Mouse (Mus musculus): Measurements from ENCODE around the gene Runx1.
A peak's percentile ranks its signal among the peaks of the same experiment; 100 is the strongest.

Runx1 gene

GRCm38 (mm10) chr16:92608180-92608960 is 217.6 kb downstream of the Runx1 start:
- DNase-seq, result no peak

- DNase-seq, result no peak
These were observed 219.4 kb downstream of the Runx1 start for GRCm38 (mm10) chr16:92606491-92606965.

DNA sequence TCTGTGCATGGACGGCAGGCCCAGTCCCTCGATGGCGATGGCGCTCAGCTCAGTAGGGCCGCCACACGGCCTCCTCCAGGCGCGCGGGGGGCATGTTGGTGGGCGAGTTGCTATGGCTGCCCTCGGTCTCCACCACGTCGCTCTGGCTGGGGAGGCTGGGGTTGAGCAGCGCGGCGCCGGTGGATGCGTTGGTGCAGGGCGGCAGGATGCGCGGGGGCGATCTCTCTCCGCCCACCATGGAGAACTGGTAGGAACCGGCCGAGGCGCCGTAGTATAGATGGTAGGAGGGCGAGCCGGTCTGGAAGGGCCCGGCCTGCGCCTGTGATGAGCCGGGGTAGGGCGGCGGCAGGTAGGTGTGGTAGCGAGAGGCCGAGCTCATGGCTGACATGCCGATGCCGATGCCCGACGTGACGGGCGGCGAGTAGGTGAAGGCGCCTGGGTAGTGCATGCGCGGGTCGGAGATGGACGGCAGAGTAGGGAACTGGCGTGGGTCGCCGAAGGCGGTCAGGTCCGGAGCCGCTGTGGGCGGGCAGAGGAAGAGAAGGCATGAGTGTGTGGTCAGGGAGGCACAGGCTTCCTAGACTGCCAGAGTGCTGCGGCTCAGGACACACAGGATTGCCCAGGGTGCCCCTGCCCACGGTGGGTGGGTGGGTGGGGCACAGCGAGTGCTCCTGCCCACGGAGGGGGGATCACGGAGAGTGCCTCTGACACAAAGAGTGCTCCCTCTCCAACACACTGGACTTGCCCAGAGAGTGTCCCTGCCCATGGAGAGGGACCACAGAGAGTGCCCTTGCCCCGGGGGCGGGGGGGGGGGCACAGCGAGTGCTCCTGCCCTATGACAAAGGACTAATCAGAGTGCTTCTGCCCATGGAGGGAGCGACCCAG is 220.1 kb downstream of the Runx1 start:
- peak; percentile 88 for DNase-seq

GRCm38 (mm10) chr16:92602504-92602903 is 223.4 kb downstream of the Runx1 start:
- no peak for DNase-seq

DNA sequence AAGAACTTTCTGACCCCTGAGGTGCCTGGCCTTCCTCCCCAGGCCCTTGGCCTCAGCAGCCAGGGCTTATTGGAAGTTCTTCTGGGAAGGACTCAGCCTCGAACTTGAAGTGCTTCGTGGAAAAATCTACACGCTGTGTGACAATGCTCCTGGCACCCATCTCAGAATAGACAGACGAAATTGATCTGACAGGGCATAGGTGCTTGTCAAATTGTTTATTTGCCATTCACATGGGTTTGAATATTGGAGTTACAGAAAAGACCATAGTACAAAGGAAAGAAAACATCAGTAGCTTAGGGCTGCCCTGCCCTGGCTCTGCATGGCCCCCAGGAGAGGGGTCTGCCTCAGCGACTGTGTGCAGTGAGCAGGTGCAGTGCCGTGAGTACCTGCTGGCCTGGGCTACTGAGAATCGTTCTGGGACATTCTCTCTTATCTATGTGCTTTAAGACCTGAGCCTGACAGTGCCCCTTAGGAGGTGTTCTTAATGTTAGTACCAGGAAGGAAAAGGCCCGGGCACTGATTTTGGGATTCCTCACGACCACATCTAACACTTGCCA is 224.6 kb downstream of the Runx1 start:
- DNase-seq, result no peak

GRCm38 (mm10) chr16:92599451-92599850 is 226.5 kb downstream of the Runx1 start:
- DNase-seq, result no peak

DNA sequence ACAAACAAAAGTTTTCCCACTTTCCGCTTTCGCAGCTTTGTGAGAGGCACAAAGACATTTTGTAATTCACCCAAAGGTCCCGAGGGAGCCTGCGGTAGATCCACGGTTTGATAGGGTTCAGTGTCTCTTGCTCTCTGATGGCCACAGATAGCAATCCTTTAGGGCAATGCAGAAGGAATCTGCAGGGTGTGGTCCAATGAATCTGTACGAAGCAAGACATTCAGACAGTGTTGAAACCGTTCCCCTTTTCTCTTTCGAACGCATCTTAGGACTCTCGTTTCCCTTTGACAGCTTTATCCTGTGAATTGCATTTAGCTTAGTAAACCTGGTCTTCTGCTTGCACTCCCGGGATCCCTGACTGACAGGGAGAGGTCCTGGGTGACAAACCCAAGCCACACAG is 228.3 kb downstream of the Runx1 start:
- no peak for DNase-seq

- no peak for DNase-seq
These were observed 233.7 kb downstream of the Runx1 start for GRCm38 (mm10) chr16:92592207-92592606.

GRCm38 (mm10) chr16:92591783-92592182 is 234.2 kb downstream of the Runx1 start:
- DNase-seq, result no peak

- no peak for DNase-seq
These were observed 238.1 kb downstream of the Runx1 start for GRCm38 (mm10) chr16:92587836-92588235.

DNA sequence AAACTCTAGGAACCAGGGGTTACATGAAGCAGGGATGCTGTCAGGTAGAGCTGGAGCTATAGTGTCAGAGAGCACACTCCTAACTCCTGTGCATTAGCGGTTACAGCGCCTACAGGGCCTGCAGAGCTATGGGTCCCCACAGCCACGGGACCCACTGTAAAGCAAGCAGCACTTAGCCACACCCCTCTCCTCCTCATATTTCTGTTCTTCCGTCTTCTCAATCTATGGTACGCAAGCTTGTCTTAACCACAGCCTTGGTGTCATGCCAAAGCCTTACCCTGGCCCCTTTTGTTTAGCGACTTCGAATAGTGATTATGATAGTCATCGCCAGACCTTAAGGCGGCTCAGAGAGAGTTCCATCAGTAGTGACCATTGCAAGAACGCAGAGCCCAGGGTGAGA is 244.2 kb downstream of the Runx1 start:
- no peak for DNase-seq

GRCm38 (mm10) chr16:92580981-92581380 is 245.0 kb downstream of the Runx1 start:
- DNase-seq, result no peak

- DNase-seq, result no peak
These were observed 246.9 kb downstream of the Runx1 start for GRCm38 (mm10) chr16:92578915-92579653.

DNA sequence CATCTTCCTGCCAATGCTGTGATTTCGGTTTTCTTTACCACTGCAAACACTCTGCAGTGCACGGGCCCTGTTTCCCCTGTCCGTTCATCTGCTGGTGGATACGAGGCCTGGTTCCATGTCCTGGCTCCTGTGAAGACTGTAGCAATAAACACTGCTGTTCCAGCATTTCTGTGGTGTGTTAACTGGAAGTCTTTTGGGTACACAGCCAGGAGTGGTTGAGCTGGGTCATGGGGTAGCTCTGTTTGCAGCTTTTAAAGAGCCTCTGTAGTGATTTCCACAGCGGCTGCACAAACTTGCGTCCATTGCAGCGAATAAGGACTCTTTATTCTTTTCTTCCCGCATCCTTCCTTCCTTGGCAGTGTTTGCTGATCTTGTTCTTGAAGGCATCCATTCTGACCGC is 248.6 kb downstream of the Runx1 start:
- no peak for DNase-seq

GRCm38 (mm10) chr16:92575792-92576191 is 250.2 kb downstream of the Runx1 start:
- DNase-seq, result no peak

- DNase-seq, result no peak
These were observed 252.8 kb downstream of the Runx1 start for GRCm38 (mm10) chr16:92573193-92573592.

- no peak for DNase-seq
These were observed 254.7 kb downstream of the Runx1 start for GRCm38 (mm10) chr16:92571246-92571645.

GRCm38 (mm10) chr16:92566146-92566545 is 259.8 kb downstream of the Runx1 start:
- no peak for DNase-seq

- DNase-seq, result peak; percentile 94
These were observed 260.2 kb downstream of the Runx1 start for GRCm38 (mm10) chr16:92565708-92566107.

- no peak for DNase-seq
These were observed 260.7 kb downstream of the Runx1 start for GRCm38 (mm10) chr16:92565291-92565690.

DNA sequence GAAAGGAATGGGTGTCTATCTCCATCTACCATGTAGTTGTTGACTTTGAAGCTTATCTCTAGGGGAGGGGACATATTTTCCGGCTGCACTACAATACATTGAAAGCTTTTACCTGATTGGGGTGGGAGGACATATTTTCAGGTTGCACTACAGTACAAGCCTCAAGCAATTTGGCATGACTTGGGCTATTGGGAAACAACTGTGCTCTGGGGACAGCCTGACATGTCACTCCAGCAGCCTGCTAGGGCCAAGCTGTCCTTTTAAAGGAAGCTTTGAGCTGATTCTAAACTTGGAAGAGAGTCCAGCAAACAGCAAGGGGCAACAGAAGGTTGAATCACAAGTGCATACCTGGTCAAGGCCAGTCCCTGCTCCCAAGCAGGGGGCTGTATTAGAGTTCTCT is 270.9 kb downstream of the Runx1 start:
- DNase-seq, result no peak

DNA sequence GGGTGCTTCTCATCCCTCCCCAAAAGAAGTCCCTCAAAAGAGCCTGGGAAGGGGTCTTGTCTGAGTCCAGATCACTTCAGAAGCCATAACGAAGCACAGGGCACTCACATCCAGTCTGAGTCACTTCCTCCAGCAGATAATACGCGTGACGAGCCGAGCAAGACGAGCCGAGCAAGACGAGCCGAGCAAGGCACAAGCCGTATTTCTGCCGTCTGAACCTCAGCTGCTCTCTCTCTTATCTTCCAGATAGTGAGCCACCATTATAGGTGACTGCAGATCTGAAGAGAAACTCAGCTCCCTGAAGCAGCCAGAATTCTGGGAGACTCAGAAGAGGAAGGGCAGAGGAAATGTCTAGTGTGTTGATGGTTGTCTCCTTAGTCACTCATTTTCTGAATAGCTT is 273.1 kb downstream of the Runx1 start:
- no peak for DNase-seq

- no peak for DNase-seq
These were observed 273.9 kb downstream of the Runx1 start for GRCm38 (mm10) chr16:92552106-92552382.

Data from heart, adult 11 months (tissue).